Mouse (Mus musculus) ES-E14 (cell line): ENCODE measurements at regions not wholly inside any gene's neighbourhood (a gene's known extent, or its start where the extent isn't known, plus 50 kb on each side); places are given as distances from the start of the nearest gene placed in this dataset.

Experiments
- DNase-seq: peaks from one replicate; pipeline ENCODE4 v3.0.0-alpha.2; 2013; ENCODE audit warnings: low read depth, low spot score
- H3K27ac ChIP-seq: 2 replicates; pipeline ENCODE4 v1.5.1; 2012; ENCODE audit warnings: low read depth, mild to moderate bottlenecking, low read length, moderate library complexity, mixed read lengths; ENCODE audit not compliant: poor library complexity, insufficient read depth, severe bottlenecking
- H3K36me3 ChIP-seq: 2 replicates; pipeline ENCODE4 v1.6.1; 2012; ENCODE audit warnings: mild to moderate bottlenecking, low read length, moderate library complexity, mixed read lengths; ENCODE audit not compliant: control insufficient read depth, poor library complexity, insufficient read depth, severe bottlenecking
- H3K4me1 ChIP-seq, 2 experiments: fragments of 150-350 bp in 1 of 2; sonication (generic) in 1 of 2; 2 replicates each; pipeline ENCODE4 v1.6.1; 2012; ENCODE audit warnings: low read length in 2 of 2, mild to moderate bottlenecking in 1 of 2, mixed read lengths in 1 of 2; ENCODE audit not compliant: control insufficient read depth in 2 of 2, insufficient read depth in 2 of 2, poor library complexity in 1 of 2
- H3K4me3 ChIP-seq, 2 experiments: fragments of 150-350 bp in 1 of 2; sonication (generic) in 1 of 2; 2 replicates each; pipeline ENCODE4 v1.5.1; 2012; ENCODE audit warnings: low read length in 2 of 2, low read depth in 1 of 2, mild to moderate bottlenecking in 1 of 2, mixed read lengths in 1 of 2; ENCODE audit not compliant: insufficient read depth in 1 of 2, poor library complexity in 1 of 2, severe bottlenecking in 1 of 2
- H3K9ac ChIP-seq: 2 replicates; pipeline ENCODE4 v1.6.1; 2012; ENCODE audit warnings: low read depth, mild to moderate bottlenecking, low read length, mixed read lengths; ENCODE audit not compliant: poor library complexity, insufficient read depth, severe bottlenecking
- H3K9me3 ChIP-seq: fragments of 150-350 bp; sonication (generic); 2 replicates; pipeline ENCODE4 v1.6.1; 2012; ENCODE audit warnings: low read depth, mild to moderate bottlenecking, low read length; ENCODE audit not compliant: control insufficient read depth, insufficient read depth
- CHD2 ChIP-seq: IDR thresholded peaks from 2 replicates; pipeline ENCODE4 v1.6.1; 2014; ENCODE audit warnings: mild to moderate bottlenecking, low read depth, low read length, inconsistent platforms
- HCFC1 ChIP-seq: IDR thresholded peaks from 2 replicates; pipeline ENCODE4 v1.6.1; 2012; ENCODE audit warnings: low read length, inconsistent platforms, borderline replicate concordance; ENCODE audit not compliant: insufficient read depth
- MAFK ChIP-seq: IDR thresholded peaks from 2 replicates; pipeline ENCODE4 v1.6.1; 2014; ENCODE audit warnings: mild to moderate bottlenecking, low read depth, low read length, inconsistent platforms; ENCODE audit not compliant: insufficient read depth
- ZC3H11A ChIP-seq: IDR thresholded peaks from 2 replicates; pipeline ENCODE4 v1.6.1; 2012; ENCODE audit warnings: low read depth, mild to moderate bottlenecking, inconsistent platforms, low read length, borderline replicate concordance
- ZNF384 ChIP-seq: IDR thresholded peaks from 2 replicates; pipeline ENCODE4 v1.6.1; 2012; ENCODE audit warnings: low read depth, low read length, inconsistent platforms
- in situ Hi-C, 2 experiments: fragments of 600-800 bp; cut with MboI; formaldehyde crosslinking; loops; one replicate each; pipeline ENCODE4 v1.15.1; 2025; ENCODE audit warnings: low sequenced_read_pairs in 2 of 2, inconsistent platforms in 1 of 2; ENCODE audit not compliant: unreplicated experiment in 2 of 2

- no peaks in the 10 kb centered on the region for H3K9me3 ChIP-seq
- H3K27ac ChIP-seq: no peak overlapping the region
- H3K4me3 ChIP-seq: no peak overlapping the region
- TF ChIP-seq ZNF384 (no peak), HCFC1 (no peak), CHD2 (no peak), MAFK (no peak), ZC3H11A (no peak)
- peaks cover 4 to 12% of the 10 kb centered on the region in 2 experiments; a peak in 3 of 4 replicates for H3K4me1 ChIP-seq
- no peak overlapping the region for H3K9ac ChIP-seq
- in situ Hi-C loops: no loop called here
- no peaks in the 10 kb centered on the region for H3K36me3 ChIP-seq
- DNase-seq: peak; percentile 56
Measured at GRCm38 (mm10) chr16:97665518-97665917, 54.5 kb upstream of the Tmprss2 start.
